ENCODE assay signal across 7 mouse cellular contexts in the genomic region with DNA sequence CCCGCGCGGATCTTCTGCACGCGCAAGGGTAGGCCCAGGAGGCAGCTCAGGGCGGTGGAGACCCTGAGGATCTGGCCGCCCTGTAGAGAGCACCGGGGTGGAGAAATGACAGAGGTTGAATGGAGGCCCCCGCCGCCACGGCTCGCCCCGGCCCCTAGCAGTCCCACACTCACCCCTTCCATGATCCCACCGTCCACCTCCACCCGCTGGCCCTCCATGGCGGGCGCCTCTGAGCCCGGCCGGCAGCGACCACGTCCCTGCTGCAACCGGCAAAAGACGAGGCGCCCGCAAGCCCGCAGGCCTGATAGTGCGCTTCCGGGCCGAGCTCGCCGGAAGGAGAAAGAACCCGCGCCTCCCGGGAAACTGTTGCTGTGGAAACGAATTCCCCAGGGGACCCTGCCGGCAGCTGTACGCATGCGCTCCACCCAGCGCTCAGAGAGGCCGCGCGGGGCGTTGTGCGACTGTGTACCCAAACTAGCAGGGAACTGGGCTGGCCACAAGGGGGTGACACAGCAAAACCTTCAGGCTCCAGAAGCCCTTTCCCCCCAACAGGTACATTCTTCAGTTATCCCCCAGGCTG. TPM values are rescaled to one million over a fixed set of nuclear protein-coding genes. Genes with fewer than 3 reads are reported as not detected.
A peak's percentile ranks its signal among the peaks of the same experiment; 100 is the strongest.
DNase-seq lines count a peak whose midpoint lies in the region; ATAC-seq and TF ChIP-seq lines count a peak whose summit lies in the region.

Gene Rtca (minus strand): TSS at position 437 of the 580 bp plus-strand sequence.

- peaks cover 13% of the 10 kb centered on the region for H3K4me1 ChIP-seq in embryonic facial prominence, embryonic 12.5 days
- peaks cover 3% of the 10 kb centered on the region; the same call in 1 of the 2 replicates for H3K4me1 ChIP-seq in kidney, adult 2 months (ENCODE audit: control insufficient read depth, insufficient read depth, low read length)
- H3K4me1 ChIP-seq in limb, embryonic 12.5 days (replicated peaks): peaks cover 13% of the 10 kb centered on the region
- H3K4me1 ChIP-seq in midbrain, embryonic 15.5 days: peaks cover 24% of the 10 kb centered on the region
- H3K4me1 ChIP-seq in spleen, adult 2 months (ENCODE audit: control insufficient read depth, insufficient read depth, insufficient read length): no peaks in the 10 kb centered on the region; the same call in 1 of the 2 replicates

- no peaks in the 10 kb centered on the region for H3K9me3 ChIP-seq in embryonic facial prominence, embryonic 12.5 days
- H3K9me3 ChIP-seq in limb, embryonic 12.5 days: no peaks in the 10 kb centered on the region
- no peaks in the 10 kb centered on the region for H3K9me3 ChIP-seq in midbrain, embryonic 15.5 days

- under 1% methylated on average over 38 of the region's 44 CpGs for WGBS in embryonic facial prominence, embryonic 12.5 days
- under 1% methylated on average over 43 of the region's 44 CpGs for WGBS in kidney, adult 2 months
- under 1% methylated on average over 39 of the region's 44 CpGs for WGBS in limb, embryonic 12.5 days
- WGBS in midbrain, embryonic 15.5 days: under 1% methylated on average over 41 of the region's 44 CpGs
- under 1% methylated on average over 41 of the region's 44 CpGs for WGBS in spleen, adult 2 months

- H3K9ac ChIP-seq in embryonic facial prominence, embryonic 12.5 days: peak within 1 kb of the TSS; percentile 95
- peak within 1 kb of the TSS; percentile 96 for H3K9ac ChIP-seq in limb, embryonic 12.5 days (replicated peaks)
- H3K9ac ChIP-seq in midbrain, embryonic 15.5 days: peak within 1 kb of the TSS; percentile 70

- TF ChIP-seq CTCF in kidney, adult 2 months (conservative IDR thresholded peaks at IDR 0.05; ENCODE audit: insufficient read depth, insufficient read length, low read depth, low read length): peak; percentile 90
- TF ChIP-seq CTCF in spleen, adult 2 months (IDR thresholded peaks at IDR 0.05; ENCODE audit: extremely low read depth, insufficient read depth, insufficient read length, insufficient replicate concordance): peak; percentile 76; the same call in 1 of the 2 replicates

- H3K27me3 ChIP-seq in embryonic facial prominence, embryonic 12.5 days: no peaks in the 10 kb centered on the region
- H3K27me3 ChIP-seq in kidney, adult 2 months (replicated peaks; ENCODE audit: control insufficient read depth, insufficient read depth, low read length): no peaks in the 10 kb centered on the region
- H3K27me3 ChIP-seq in limb, embryonic 12.5 days: no peaks in the 10 kb centered on the region
- H3K27me3 ChIP-seq in midbrain, embryonic 15.5 days (replicated peaks): no peaks in the 10 kb centered on the region
- H3K27me3 ChIP-seq in spleen, adult 2 months (ENCODE audit: control insufficient read depth, insufficient read depth, low read length): no peaks in the 10 kb centered on the region

- DNase-seq in adrenal gland, postnatal 25 days: peak; percentile 99
- DNase-seq in heart, adult 18-20 months: peak; percentile 98 to 99
- DNase-seq in kidney, adult 2 months: peak; percentile 98
- DNase-seq in spleen, adult 2 months (ENCODE audit: low read depth in 1 of 2, low spot score in 2 of 2): peak; percentile 91 to 98

- H3K27ac ChIP-seq in embryonic facial prominence, embryonic 12.5 days: peak within 1 kb of the TSS; percentile 66
- H3K27ac ChIP-seq in kidney, adult 2 months (ENCODE audit: insufficient read depth, low read depth, low read length): no peak within 1 kb of the TSS
- H3K27ac ChIP-seq in limb, embryonic 12.5 days: peak within 1 kb of the TSS; percentile 73
- peak within 1 kb of the TSS; percentile 82 for H3K27ac ChIP-seq in midbrain, embryonic 15.5 days
- peak within 1 kb of the TSS; percentile 10; the same call in 1 of the 2 replicates for H3K27ac ChIP-seq in spleen, adult 2 months (ENCODE audit: insufficient read depth, low read length)

- TF ChIP-seq POLR2A in kidney, adult 2 months (IDR thresholded peaks at IDR 0.05; ENCODE audit: low read depth, low read length): no peak
- TF ChIP-seq POLR2A in spleen, adult 2 months (IDR thresholded peaks at IDR 0.05; ENCODE audit: low read depth, low read length): no peak; the same call in 1 of the 2 replicates

- H3K4me2 ChIP-seq in embryonic facial prominence, embryonic 12.5 days (replicated peaks): peak within 1 kb of the TSS; percentile 80
- peak within 1 kb of the TSS; percentile 79 for H3K4me2 ChIP-seq in limb, embryonic 12.5 days
- peak within 1 kb of the TSS; percentile 62 for H3K4me2 ChIP-seq in midbrain, embryonic 15.5 days

- H3K36me3 ChIP-seq in embryonic facial prominence, embryonic 12.5 days: peaks cover 26% of the 10 kb centered on the region
- H3K36me3 ChIP-seq in kidney, adult 2 months (ENCODE audit: control insufficient read depth, insufficient read depth, low read length): peaks cover 1% of the 10 kb centered on the region
- peaks cover 39% of the 10 kb centered on the region for H3K36me3 ChIP-seq in limb, embryonic 12.5 days
- H3K36me3 ChIP-seq in midbrain, embryonic 15.5 days (replicated peaks): peaks cover 16% of the 10 kb centered on the region; the same call in 1 of the 2 replicates
- H3K36me3 ChIP-seq in spleen, adult 2 months (ENCODE audit: control insufficient read depth, insufficient read depth, low read length): peaks cover 7% of the 10 kb centered on the region

- H3K4me3 ChIP-seq in embryonic facial prominence, embryonic 12.5 days: peak within 1 kb of the TSS; percentile 95
- peak within 1 kb of the TSS; percentile 69 for H3K4me3 ChIP-seq in kidney, adult 2 months (ENCODE audit: insufficient read depth, low read depth, low read length)
- H3K4me3 ChIP-seq in limb, embryonic 12.5 days (replicated peaks): peak within 1 kb of the TSS; percentile 99
- peak within 1 kb of the TSS; percentile 86 for H3K4me3 ChIP-seq in midbrain, embryonic 15.5 days
- H3K4me3 ChIP-seq in spleen, adult 2 months (ENCODE audit: extremely low read depth, insufficient read depth, insufficient read length): peak within 1 kb of the TSS; percentile 83

- ATAC-seq in embryonic facial prominence, embryonic 12.5 days (ENCODE audit: insufficient number of reproducible peaks, insufficient read depth, low FRiP score, low TSS enrichment): peak; percentile 90
- peak; percentile 92 for ATAC-seq in limb, embryonic 12.5 days (ENCODE audit: insufficient number of reproducible peaks, insufficient read depth, low FRiP score, low TSS enrichment, low read depth)
- ATAC-seq in midbrain, embryonic 15.5 days (replicated peaks): peak; percentile 95

RNA-seq across cellular contexts. Expression of gene Rtca, which starts in this region (rescaled TPM):
- total RNA-seq in adrenal gland, postnatal 25 days (2021): 29.5 and 35.1 TPM in 2 replicates
- polyA plus RNA-seq in embryonic facial prominence, embryonic 12.5 days (2016; fragmentation: Nextera tagmentation; extraction: Ambion mirVana): 91.1 and 91.8 TPM in 2 replicates
- total RNA-seq in heart, adult 18-20 months (2021): 10 to 100 TPM; 19.9 to 22.7 TPM
- 28.0 and 30.4 TPM in 2 replicates for polyA plus RNA-seq in kidney, adult 2 months (2012; rRNA removed)
- polyA plus RNA-seq in limb, embryonic 12.5 days (2016; fragmentation: Nextera tagmentation; extraction: Ambion mirVana): 81.4 and 89.9 TPM in 2 replicates
- polyA plus RNA-seq in midbrain, embryonic 15.5 days (2015; fragmentation: Nextera tagmentation; extraction: Ambion mirVana): 112 and 115 TPM in 2 replicates
- 17.5 and 25.1 TPM in 2 replicates for polyA plus RNA-seq in spleen, adult 2 months (2012; rRNA removed)
